Mouse (Mus musculus): ENCODE results near the gene Gm6760.

Gm6760 gene

DNA sequence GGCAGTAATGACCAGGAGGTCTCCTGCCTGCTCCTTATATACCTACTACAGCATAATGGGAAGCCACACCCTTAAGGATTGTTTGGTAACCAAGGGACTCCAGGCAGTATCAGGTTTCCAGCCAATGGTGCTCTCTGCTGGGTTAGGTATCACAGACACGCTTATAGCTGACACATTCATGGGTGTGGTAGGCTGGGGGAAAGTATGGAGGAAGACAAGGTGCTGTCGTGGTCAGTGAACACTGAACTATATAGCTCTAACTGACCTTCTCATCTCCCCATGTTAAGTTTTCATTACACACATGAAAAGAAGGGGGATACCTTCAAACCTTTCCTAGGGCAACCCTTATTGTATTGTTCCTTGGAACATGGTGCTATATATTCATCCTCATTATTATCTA is at the start of gene Gm6760:
Gene Gm6760 (minus strand): TSS at position 101 of the 400 bp plus-strand sequence.
- DNase-seq (ENCODE audit: low spot score in 2 of 2) = no peak

DNA sequence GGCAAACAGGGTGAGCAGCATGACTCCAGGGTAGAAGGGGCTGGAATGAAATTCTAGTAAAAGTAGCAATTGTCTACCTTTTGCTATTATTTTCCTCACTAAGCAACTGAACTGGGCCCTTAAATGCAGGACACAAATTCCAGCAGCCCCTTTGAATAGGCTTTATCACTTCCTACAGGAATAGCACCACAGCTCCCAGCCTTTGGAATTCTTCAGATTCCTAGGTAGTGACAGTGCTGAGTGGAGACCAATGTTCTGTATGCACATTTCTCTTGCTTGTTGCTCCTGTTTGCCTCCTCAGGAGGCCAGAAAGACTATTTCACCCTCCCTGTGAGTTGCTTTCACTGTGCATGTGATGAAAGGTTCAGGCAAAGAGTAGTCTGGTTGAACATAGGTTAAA is 29.2 kb upstream of the Gm6760 start:
- no peak for DNase-seq (ENCODE audit: low spot score in 2 of 2)

DNA sequence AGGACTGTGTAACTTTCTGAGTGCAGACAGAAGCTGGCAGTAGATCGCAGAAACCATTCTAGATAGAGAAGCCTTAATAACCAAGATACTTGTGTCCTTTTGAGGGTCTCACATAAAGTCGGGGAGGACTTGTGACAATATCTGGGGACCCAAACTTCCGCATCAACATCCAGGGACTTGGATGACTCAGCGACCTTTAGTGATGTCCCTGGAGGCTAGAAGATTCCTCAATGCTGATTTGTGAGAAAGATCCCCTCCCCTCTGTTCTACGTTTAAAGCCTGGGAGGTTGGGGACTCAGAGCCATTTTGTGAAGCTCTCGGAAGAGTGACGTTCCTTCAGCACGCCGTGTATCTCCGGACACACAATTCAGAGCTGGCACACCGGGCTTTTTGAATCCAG is 21.2 kb upstream of the Gm6760 start, which contains the start of gene 3830417A13Rik:
Gene 3830417A13Rik (plus strand): TSS at position 301 of the 400 bp plus-strand sequence.
- DNase-seq (ENCODE audit: low spot score in 2 of 2) = no peak

Measured in frontal cortex, postnatal 25 days (tissue).